Comparison of ENCODE assay signal across 16 mouse cellular contexts in genomic region chr7:145102692-145103091, GRCm38 (mm10).
A peak's percentile ranks its signal among the peaks of the same experiment; 100 is the strongest.
DNase-seq lines count a peak whose midpoint lies in the region; ATAC-seq and TF ChIP-seq lines count a peak whose summit lies in the region.
"Had no signal": no experiment of that assay in that cellular context is flagged by ENCODE, and none has a peak within 500 bp of the region (broad histone marks: within the 10 kb centered on the region; RNA-seq: fewer than 3 reads in every experiment).

No protein-coding gene starts in this region.

- no peak overlapping the region for H3K4me3 ChIP-seq in forebrain, embryonic 10.5 days
- H3K4me3 ChIP-seq in forebrain, embryonic 13.5 days: no peak overlapping the region
- H3K4me3 ChIP-seq in embryonic facial prominence, embryonic 10.5 days: no peak overlapping the region
- H3K4me3 ChIP-seq in limb, embryonic 14.5 days (replicated peaks; ENCODE audit: low read length): no peak overlapping the region
- H3K4me3 ChIP-seq: forebrain, embryonic 12.5 days; liver, embryonic 15.5 days; neural tube, embryonic 15.5 days had no signal

- DNase-seq in forebrain, embryonic 10.5 days (ENCODE audit: extremely low spot score, low spot score): no peak
- DNase-seq in left cerebral cortex, postnatal 4 days: peak; percentile 52
- DNase-seq in left cerebral cortex, postnatal 14 days (ENCODE audit: low spot score in 2 of 2): no peak
- DNase-seq in embryonic facial prominence, embryonic 10.5 days (ENCODE audit: low spot score): no peak
- no peak for DNase-seq in limb, embryonic 14.5 days (ENCODE audit: low spot score)
- DNase-seq in adrenal gland, postnatal 25 days: no peak
- DNase-seq: cerebellum, postnatal 36 days; thymus, postnatal 36 days had no signal

- no peak for TF ChIP-seq POLR2A in limb, embryonic 14.5 days (IDR thresholded peaks at IDR 0.05; ENCODE audit: borderline replicate concordance, extremely low read depth, insufficient read depth, insufficient read length)

- H3K27me3 ChIP-seq in forebrain, embryonic 10.5 days (ENCODE audit: poor library complexity, severe bottlenecking): no peaks in the 10 kb centered on the region
- H3K27me3 ChIP-seq in forebrain, embryonic 13.5 days: no peaks in the 10 kb centered on the region
- H3K27me3 ChIP-seq in embryonic facial prominence, embryonic 10.5 days (replicated peaks; ENCODE audit: low read depth, poor library complexity, severe bottlenecking): no peaks in the 10 kb centered on the region
- H3K27me3 ChIP-seq in limb, embryonic 14.5 days (ENCODE audit: control insufficient read depth, insufficient read depth, low read length): no peaks in the 10 kb centered on the region
- H3K27me3 ChIP-seq: forebrain, embryonic 12.5 days; liver, embryonic 15.5 days; neural tube, embryonic 15.5 days had no signal

- no peaks in the 10 kb centered on the region for H3K9me3 ChIP-seq in forebrain, embryonic 10.5 days
- H3K9me3 ChIP-seq in forebrain, embryonic 13.5 days (replicated peaks): no peaks in the 10 kb centered on the region
- H3K9me3 ChIP-seq in embryonic facial prominence, embryonic 10.5 days: no peaks in the 10 kb centered on the region
- H3K9me3 ChIP-seq in limb, embryonic 14.5 days (ENCODE audit: control insufficient read depth, low read length): no peaks in the 10 kb centered on the region
- H3K9me3 ChIP-seq: forebrain, embryonic 12.5 days; liver, embryonic 15.5 days; neural tube, embryonic 15.5 days had no signal

- no peak overlapping the region for H3K4me2 ChIP-seq in forebrain, embryonic 13.5 days
- no peak overlapping the region for H3K4me2 ChIP-seq in limb, embryonic 14.5 days (replicated peaks; ENCODE audit: low read depth, low read length, severe bottlenecking)
- H3K4me2 ChIP-seq: forebrain, embryonic 12.5 days; liver, embryonic 15.5 days; midbrain, embryonic 11.5 days; neural tube, embryonic 15.5 days had no signal

- no peak for ATAC-seq in forebrain, embryonic 13.5 days
- ATAC-seq in limb, embryonic 14.5 days (ENCODE audit: low FRiP score, low read depth): no peak
- ATAC-seq in megakaryocyte, adult 5-6 weeks (ENCODE audit: poor library complexity, severe bottlenecking): no peak
- ATAC-seq: activated CD4-positive, CD25-positive, alpha-beta regulatory T cell, adult 4 months had no signal

- peaks cover 12% of the 10 kb centered on the region; the same call in 1 of the 2 replicates for H3K4me1 ChIP-seq in forebrain, embryonic 10.5 days
- 0 out of 2 replicates have a peak, but pooled peaks cover 3% of the 10 kb centered on the region for H3K4me1 ChIP-seq in forebrain, embryonic 13.5 days
- H3K4me1 ChIP-seq in embryonic facial prominence, embryonic 10.5 days: peaks cover 16% of the 10 kb centered on the region
- H3K4me1 ChIP-seq in limb, embryonic 14.5 days (ENCODE audit: control insufficient read depth, insufficient read depth, low read length): peaks cover 9% of the 10 kb centered on the region
- H3K4me1 ChIP-seq: forebrain, embryonic 12.5 days; liver, embryonic 15.5 days; neural tube, embryonic 15.5 days had no signal

- peak overlapping the region; percentile 41 for H3K27ac ChIP-seq in forebrain, embryonic 10.5 days
- no peak overlapping the region for H3K27ac ChIP-seq in forebrain, embryonic 13.5 days
- H3K27ac ChIP-seq in embryonic facial prominence, embryonic 10.5 days (replicated peaks): peak overlapping the region; percentile 59; the same call in 1 of the 2 replicates
- H3K27ac ChIP-seq in limb, embryonic 14.5 days (replicated peaks; ENCODE audit: low read depth, low read length): 0 out of 2 replicates have a peak overlapping the region, but pooled peaks have one; percentile 13
- H3K27ac ChIP-seq: forebrain, embryonic 12.5 days; kidney, postnatal 0 days; liver, embryonic 15.5 days; neural tube, embryonic 15.5 days had no signal

- no peaks in the 10 kb centered on the region for H3K36me3 ChIP-seq in forebrain, embryonic 10.5 days (replicated peaks)
- no peaks in the 10 kb centered on the region for H3K36me3 ChIP-seq in forebrain, embryonic 13.5 days (ENCODE audit: poor library complexity, severe bottlenecking)
- H3K36me3 ChIP-seq in embryonic facial prominence, embryonic 10.5 days (replicated peaks): no peaks in the 10 kb centered on the region
- H3K36me3 ChIP-seq in limb, embryonic 14.5 days (ENCODE audit: control insufficient read depth, insufficient read depth, low read length): no peaks in the 10 kb centered on the region
- H3K36me3 ChIP-seq: forebrain, embryonic 12.5 days; liver, embryonic 15.5 days; neural tube, embryonic 15.5 days had no signal

- H3K9ac ChIP-seq in forebrain, embryonic 13.5 days: no peak overlapping the region
- no peak overlapping the region for H3K9ac ChIP-seq in limb, embryonic 14.5 days (ENCODE audit: low read depth, low read length, severe bottlenecking)
- H3K9ac ChIP-seq: forebrain, embryonic 12.5 days; liver, embryonic 15.5 days; neural tube, embryonic 15.5 days had no signal

- 77% methylated on average over 5 of the region's 5 CpGs for WGBS in forebrain, embryonic 10.5 days
- WGBS in forebrain, embryonic 13.5 days: 71% methylated on average over 5 of the region's 5 CpGs
- WGBS in embryonic facial prominence, embryonic 10.5 days: 72% methylated on average over 5 of the region's 5 CpGs
- WGBS in limb, embryonic 14.5 days: 68% methylated on average over 5 of the region's 5 CpGs

- intact Hi-C loops in left cerebral cortex, postnatal 4 days (cut with DNase I): no loop called here
- intact Hi-C loops in left cerebral cortex, postnatal 14 days (cut with DNase I): no loop called here
